Mouse (Mus musculus) induced T-regulatory cell, adult 2 months (primary cell): ENCODE data around the gene Lsm14b.

Source experiments
- DNase-seq: peaks from one replicate; pipeline ENCODE4 v3.0.0-alpha.2; 2012; ENCODE audit warnings: low read depth

Lsm14b gene

DNA sequence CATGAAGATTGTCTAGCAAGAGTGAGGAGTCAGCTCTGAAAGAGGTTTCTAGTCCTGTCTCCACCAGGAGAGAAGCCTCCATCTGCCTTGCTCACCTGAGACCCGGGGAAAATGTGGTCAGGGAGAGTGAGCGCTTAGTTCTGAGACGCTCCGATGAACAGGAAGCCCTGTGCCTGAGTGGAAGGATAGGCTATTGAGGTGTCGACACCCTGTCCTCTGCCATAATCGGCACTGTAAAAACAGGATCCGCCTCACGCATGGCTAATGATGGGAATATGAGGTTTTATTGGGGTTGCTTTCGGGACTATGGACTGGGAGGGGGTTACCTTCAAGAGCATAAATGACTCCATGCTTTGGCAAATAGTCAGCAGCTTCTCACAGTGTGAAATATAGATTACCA is 6.2 kb upstream of the Lsm14b start:
- no peak for DNase-seq

DNA sequence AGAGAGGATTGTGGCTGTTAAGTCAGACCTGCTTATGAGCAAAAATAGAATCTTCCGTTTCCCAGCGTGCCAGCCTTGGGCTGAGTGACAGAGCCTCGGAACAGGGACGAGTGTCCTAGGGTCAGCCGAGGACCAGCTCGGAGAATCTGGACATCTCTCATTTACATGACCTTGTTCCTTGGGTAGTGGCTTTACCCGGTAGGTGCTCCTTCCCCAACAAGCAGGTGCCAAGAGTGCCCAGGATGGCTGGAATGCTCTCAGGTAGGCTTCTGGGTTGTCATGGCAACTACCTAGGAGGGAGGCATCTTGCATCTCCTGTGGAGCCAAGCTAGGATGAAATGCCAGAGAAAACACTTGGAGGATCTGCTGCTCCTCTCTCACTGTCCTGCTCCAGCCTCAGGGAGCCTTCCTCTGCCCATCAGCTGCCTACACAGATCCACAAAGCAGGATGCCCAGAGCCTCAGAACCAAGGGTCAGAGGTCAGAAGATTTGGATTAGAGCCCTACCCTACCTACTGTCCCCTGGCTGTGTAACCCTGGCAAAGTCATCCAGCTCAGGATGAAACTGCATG is 4.6 kb upstream of the Lsm14b start:
- DNase-seq, result no peak

DNA sequence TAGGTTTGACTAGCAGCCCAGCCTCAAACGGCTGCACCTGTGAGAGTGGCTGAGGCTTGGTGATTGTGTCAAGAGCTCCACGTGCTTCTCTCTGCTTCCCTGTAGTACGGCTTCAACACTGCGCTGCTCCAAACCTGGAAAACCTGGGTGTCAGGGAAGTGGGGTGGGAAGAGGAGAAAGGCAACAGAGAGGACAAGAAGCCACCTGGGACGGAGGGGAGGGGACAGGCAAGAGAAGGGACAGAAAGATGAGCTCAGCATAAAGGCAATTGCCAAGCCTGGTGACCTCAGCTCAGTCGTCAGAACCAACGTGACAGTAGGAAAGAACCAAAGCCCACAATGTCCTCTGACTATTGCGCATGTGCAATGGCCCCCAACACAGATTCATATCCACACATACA is 3.9 kb upstream of the Lsm14b start:
- no peak for DNase-seq

DNA sequence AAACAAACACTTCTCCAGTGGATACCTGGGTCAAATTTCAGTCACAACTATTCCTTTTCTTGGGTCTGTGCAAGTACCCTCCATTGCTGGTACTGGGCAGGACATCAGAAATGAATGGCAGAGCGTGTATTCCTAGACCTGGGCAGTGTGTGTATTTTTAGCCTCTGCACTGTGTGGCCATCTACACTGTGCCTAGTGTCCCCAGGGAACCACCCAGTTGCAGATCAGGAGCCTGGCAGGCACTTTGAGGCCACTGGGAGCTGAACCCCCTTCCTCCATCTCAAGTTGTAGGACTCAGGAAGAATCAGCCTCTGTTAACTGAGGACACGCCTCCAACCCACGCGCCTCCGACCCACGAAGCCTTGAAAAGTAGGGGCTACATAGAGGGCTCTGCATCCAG is 2.0 kb upstream of the Lsm14b start:
- no peak for DNase-seq

DNA sequence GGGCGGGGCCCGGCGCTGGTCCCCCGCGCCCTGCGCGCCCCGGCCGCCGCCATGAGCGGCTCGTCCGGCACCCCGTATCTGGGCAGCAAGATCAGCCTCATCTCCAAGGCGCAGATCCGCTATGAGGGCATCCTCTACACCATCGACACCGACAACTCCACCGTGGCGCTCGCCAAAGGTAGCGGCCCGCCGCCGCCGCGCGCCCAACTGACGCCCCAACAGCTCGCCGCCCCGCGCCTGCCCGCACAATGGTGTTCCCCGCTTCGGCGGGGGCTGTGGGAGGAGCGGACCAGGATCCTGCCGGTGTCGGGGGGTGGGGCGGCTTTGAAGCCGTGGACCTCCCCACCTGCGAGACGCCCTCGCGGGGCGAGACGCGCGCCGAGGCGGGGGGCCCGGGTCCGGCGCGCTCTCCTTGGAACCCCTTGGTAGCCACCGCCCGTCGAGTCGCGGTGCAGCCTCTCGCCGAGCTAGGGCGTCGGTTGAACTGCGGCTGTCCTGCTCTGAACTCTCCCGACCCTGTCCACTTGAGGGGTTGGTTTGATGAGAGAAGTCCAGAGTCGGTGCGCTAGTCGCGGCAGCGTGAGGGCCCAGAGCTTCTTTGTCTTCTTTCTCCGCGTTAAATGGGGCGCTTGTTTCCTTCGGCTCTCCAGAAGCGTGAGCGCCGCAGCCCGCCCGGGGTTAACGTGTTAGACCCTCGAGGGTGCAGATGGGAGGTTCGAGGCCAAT is 511 bp downstream of the Lsm14b start:
- DNase-seq, result peak; percentile 65

DNA sequence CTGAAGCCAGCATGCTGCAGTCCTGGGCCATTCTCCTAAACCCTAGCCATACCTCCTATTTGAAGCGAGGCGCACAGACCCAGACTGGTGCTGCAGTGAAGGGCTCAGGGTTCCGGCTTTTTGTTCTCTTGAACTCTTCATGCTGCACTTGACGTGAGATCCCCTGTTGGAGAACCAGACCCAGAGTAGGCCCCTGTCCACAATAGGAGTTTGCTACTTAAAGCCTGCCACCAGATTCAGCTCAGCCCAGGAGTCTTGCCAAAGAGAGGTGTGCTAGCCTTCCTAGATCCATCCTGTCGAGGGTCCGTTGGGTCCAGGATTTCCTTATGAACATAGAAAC is 1.0 kb downstream of the Lsm14b start:
- DNase-seq, result no peak

DNA sequence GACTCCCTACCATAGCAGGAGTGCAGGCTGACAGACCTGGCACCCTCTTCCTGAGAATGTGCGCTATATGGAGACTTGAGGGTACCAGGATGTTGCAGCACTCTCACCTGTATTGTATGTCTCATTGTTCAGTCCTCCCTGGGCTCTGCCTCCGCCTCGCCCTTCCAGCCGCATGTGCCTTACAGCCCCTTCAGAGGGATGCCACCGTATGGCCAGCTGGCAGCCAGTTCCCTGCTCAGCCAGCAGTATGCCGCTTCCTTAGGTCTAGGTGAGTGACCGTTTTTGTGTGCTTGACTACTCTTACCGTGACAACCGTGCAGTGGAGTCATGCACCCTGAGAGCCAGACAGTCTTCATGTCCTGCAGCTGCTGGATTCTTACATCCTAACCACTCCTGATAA is 3.0 kb downstream of the Lsm14b start:
- no peak for DNase-seq

DNA sequence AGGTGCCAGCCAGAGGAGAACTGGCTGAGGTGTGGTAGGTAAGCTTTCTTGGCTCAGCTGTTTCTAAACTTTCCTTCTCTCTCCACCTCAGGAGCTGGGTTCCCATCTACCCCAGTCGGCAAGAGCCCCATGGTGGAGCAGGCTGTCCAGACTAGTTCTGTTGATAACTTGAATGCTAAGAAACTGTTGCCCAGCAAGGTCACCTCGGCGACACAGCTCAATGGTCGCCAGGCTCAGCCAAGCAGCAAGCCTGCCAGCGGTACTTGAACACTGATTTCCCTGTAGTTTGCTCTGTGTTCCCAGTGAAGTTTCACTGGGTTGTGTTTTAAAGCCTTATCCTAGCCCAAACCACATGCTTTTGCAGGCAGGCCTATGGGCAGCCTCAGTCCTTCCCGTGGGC is 6.5 kb downstream of the Lsm14b start:
- no peak for DNase-seq

DNA sequence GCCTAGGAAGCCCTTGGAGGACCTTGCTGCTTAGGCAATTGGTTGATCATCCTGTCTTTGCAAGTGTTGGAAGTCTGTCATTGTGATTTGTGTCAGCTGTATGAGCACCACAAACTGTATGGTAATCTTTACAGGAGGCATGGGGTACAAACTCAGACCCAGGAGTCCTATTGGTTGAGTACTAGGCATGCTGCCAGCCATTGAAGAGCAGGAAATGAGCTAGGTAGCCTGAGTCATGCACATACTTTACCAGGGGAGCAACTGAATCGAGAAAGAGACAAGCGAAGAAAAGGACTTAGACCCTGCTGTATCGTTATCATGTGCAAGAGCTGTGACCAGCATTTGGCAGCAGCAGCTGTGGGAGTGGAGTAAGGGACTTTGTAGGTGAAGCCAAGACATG is 8.1 kb downstream of the Lsm14b start:
- no peak for DNase-seq

DNA sequence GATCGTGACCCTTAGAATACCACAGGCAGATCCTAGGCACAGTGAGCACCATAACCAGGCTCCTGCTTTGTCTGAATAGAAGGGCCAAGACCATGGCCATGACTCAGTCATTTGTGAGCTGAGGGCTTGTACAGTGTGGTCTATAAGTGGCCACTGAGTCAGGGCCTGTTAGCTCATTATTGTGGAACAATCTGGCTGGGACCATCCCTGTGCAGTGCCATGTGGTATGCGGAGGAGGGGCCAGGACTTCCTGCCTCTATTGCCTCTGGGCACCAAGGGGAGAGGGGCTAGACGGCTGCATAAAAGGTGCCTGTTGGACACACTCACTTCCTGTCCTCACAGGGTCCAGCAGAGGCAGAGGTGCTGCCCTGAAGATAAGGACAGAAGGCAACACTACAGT is 9.2 kb downstream of the Lsm14b start:
- no peak for DNase-seq

DNA sequence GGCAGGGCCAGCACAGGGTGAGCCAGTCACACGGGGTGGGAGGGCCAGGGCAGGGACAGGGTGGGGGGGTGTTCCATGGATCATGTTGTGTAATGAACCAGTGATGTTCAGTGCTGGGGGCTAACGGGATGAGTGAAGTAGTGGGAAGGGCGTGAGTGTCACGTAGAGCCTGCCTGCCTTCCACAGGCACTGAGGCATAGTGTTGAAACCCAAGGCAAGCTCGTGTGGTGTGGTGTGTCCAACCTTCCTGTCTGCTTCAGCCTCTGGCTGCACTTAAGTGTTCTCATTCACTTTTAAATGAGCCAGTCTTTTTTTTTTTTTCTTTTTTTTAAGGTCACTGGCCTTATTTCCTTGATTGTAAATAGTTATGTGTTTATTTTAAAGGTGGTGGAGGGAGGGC is 10.0 kb downstream of the Lsm14b start:
- no peak for DNase-seq

DNA sequence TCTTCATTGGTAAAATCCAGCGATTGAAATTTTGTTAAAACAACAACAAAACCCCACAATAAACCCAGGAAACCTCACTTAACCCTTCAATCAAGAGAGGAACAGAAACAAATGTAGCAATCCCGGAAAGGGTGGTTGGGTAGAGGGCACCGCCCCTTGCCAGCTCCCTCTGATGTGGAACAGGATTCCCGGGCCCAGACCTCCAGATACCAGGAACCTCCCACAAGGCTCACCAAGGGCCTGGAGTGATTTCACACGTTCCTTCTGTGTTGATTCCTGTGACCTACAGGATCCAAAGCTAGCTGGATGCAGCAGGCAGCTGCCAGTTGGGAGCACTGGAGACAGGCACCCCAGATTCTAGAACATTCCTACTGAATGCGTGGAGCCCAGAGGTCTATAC is 15.6 kb downstream of the Lsm14b start:
- no peak for DNase-seq

DNA sequence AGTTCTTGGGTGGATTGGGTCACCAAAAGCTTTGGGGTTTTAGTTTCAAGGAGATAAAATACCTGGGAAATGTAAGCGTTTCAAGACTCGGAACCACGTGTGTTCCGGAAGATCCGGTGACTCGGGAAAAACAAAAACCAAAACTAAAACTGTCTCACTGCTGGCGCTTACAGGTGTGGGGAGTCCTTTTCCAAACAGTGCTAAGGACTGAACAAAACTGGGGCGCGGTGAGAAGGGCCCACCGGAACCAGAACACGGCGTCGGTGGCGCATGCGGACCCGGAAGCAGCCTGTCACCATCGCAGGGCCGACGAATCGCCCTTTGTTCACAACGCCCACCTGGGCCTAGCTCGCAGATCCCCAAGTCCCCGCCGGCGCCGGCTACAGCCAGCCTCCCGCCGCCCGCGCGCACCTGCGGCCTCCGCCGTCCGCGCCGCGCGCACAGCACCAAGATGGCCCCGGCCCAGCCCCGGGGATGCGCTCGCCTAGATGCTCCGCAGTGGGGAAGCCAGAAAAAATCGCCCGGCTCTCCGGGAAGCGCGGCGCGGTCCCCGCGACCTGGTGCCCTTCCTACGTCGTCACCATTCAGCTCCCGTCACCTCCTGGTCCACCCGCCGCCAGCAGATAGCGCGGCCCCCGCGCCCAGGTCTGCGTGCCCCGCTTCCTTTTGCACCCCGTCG is 16.9 kb downstream of the Lsm14b start:
- peak; percentile 78 for DNase-seq

DNA sequence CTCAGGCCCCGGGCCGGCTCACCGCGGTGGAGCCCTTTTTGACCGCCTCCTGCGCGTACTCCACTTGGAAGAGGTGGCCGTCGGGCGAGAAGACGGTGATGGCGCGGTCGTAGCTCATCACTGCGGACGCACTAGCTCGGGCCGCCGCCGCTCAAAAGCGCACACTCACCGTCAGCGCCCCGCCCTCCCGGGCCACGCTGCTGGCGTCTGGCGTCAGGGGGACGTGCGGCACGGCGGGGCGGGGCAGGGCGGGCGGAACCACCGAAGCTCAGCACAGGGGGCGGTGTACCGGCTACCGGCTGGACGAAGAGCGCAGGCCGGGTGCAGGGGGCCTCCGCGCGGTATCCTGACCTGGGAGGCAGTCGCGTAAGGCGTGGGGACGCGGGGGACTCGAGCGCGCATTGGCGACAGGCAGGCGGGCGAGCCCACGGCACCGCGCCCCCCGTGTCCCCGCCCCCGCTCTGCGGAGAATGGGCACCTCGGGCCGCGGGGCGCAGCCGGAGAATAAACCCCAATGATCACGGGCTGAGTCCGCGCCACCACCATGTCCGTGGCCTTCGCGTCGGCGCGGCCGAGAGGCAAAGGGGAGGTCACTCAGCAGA is 17.6 kb downstream of the Lsm14b start, which contains the start of the genes Psma7 and Ss18l1:
TSS of gene Psma7 (minus strand) at position 178 of the 602 bp plus-strand sequence.
TSS of gene Ss18l1 (plus strand) at position 254 of the 602 bp plus-strand sequence.
- peak; percentile 93 for DNase-seq

DNA sequence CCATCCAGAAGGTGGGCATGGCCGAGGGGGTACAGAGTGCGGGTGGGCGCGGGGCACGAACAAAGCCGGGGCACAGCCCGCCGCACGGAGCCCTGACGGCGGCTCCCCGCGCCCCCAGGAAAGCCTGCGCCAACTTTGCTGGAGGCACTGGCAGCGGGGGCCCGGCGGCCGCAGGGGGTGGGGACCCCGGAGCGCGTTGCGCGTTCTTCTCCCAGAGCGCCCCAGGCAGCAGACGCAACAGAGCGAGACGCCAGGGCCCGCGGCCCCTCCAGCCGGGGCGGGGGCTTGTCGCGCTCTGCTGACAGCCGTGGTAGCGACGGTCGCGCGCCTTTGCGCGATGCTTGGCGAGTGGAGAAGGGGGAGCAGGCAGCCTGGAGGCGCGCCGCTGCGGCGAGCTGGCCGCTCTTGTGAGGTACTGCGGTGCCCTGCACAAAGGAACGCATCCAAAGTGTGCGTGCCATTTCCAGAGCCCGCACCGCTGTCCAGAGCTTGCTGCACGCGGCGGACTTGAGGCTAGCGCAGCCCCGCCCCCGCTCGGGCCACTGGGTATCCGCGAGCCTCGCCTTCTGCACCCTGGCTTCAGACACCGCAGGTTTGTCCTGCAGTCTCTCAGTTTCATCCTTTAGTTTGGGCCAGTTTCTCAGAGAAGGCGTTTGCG is 18.2 kb downstream of the Lsm14b start:
- DNase-seq, result peak; percentile 66

DNA sequence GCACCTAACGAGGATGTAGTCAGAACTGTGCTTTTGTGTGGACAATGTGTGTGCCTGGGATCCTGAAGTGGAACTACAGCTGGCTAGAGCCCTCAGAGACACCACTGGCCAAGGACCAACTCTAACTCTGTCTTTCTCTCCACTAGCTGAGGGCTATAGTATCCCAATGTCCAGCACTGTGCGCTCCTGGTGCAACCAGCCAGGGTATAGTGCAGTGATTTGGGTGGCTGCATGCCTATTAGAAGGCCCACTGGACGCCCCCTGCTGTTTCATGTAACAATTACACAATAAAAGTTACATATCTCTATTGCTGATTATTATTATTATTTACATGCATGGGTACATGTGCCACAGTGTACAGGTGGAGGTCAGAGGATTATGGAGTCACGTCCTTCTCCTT is 20.5 kb downstream of the Lsm14b start:
- peak; percentile 84 for DNase-seq

DNA sequence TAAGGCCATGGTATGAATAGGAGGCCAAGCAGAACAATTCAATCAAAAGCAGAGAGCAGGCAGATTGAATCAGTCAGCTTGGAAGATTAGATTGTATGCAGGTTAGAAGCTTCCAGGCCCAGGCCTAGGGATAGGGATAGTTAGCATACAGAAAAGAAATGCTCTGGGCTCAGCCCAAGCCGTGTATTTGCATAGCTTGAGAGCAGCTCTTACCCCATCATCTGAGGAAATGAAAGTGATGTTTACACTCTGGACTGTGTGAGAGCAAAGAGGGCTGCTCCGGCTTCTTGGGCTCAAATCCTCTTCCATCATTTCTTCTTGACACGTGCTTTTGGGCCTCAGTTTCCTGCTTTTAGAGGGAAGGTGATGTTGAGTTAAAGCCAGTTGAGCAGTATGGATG is 22.8 kb downstream of the Lsm14b start:
- no peak for DNase-seq

DNA sequence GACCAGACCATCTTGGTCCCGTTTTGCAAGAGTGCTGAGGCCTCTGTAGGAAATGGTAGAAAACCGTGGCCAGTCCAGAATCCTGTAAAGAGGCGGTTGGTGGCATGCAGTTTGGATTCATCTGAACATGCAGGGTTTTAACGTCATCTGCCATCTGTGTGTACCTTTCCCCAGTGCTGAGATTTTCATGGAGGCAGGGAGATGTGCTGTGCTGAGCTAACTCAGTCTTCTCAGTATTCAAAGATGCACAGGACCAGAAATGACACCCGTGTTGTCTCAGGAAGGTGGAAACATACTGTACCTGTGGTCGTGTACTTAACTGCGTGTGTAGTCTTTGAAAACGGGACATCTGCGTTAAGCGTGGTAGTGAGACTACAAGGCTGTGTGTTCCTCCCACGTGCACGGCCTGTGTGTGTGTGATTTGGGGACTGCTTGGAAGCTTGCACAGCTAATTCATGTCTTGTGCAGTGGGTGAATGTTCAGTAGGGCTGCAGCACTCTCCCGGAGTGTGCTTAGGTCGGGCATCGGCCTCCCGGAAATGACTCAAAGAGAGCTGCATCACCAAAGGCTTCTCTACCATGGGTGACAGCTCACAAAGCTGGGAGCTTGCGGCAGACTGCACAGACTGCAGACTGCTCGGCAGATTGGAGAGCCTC is 23.3 kb downstream of the Lsm14b start:
- DNase-seq, result no peak

DNA sequence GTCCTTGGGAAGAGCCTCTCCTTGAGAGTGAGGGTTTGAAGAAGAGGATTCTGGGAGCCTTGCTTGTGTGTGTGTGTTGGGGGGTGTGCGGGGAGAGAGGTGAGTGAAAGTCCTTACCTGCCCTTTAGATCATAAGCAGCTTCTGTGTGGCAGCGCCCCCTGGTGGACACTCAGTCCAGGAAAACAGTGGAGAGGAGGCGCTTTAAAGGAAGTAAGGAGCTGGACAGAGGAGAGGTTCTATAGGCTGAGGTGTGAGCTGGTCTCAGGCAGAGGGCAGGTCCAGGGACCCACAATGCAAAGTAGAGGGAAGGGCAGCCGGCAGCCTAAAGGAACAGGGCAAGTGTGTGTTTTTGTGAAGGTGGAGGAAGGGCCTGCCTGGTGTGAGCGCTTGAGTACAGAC is 26.2 kb downstream of the Lsm14b start:
- DNase-seq, result peak; percentile 91

DNA sequence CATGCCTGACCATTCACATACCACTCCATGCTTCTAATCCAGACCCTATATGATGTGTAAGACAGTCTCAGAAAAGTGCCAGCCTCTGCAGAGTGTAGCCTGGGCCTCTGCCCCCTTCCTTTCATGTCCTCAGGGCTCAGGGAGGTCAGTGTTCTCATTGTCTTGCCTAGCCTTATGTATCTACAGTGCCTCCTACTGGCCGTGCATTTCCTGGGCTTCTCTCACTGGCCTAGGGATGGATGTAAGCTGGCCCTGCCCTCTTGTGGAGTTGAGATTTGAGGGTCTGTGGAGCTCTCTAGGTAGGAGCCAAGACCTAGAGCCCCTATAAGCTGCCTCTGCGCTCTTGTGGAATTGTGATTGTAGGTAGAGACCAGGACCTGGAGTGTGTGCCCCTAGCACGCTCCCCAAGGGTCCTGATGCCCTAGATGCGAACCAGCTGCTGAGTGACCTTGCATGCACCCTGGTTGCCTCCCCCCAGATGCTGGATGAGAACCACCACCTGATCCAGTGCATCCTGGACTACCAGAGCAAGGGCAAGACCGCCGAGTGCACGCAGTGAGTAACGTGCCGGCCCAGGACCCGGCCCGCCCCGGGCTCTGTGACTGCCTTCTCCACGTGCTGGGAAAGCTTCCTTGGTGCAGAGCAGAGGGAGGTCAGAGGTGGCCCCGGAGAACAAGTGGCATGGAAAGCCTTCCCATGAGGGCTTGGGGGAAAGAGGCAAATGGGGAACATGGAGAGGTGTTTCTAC is 27.4 kb downstream of the Lsm14b start:
- peak; percentile 63 for DNase-seq

DNA sequence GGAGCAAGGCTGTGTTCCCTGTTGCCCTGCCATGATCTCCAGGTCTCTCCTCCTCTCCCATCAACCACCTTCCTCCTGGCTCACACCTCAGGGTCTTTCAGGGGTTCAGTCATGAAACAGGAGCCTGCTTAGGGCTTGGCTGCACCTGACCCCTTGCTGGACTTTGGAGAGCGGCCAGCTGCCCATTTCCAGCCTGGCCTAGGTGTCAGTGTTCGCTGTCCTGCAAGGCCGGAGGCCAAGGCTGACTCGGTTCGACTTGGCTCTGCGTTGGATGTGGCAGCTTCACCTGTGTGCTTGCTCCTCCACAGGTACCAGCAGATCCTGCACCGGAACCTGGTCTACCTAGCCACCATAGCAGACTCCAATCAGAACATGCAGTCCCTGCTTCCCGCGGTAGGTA is 28.2 kb downstream of the Lsm14b start:
- no peak for DNase-seq
